Mouse (Mus musculus): ENCODE results near the gene Cela3b.
"Not testable (repeated sequence)": the region's sequence is repeated elsewhere in the genome, so short reads cannot be mapped to it uniquely, and the experiment has no call there.

Gene Cela3b

DNA sequence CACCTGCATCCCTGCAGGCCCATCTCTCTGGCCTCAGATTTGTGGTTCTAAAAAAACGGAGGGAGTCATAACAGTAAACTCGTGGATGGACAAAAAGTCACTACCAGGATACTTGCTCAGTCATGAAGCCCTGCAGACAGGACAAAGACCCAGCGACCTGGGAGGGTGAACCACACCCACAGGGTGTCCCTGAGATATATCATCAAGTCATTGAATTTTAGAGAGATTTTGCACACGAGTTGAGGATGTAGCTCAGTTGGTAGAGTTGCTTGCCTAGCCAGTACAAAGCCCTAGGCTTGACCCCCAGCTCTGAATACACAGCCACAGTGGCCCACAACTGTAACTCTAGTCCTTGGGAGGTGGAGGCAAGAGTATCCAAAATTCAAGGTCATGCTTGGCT lies 30.9 kb upstream of the Cela3b start:
- DNase-seq: no peak

DNA sequence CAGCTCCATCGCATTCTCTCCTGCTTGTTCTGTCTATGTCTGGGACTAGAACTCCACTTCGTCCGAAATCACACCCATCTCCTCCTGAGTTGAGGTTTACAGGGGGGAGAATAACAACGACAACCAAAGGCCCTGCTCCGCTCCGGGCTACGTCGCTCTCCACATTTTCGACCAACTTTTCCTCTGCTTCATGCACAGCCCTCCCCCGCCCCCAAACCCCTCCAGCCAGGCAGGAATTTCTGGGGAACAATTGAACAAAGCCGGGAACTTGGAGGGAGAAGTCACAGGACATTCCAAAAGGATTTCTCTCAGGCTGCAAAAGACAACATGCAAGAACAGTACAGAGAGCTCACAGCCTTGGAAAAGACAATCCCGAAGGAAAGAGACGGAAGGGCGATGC lies 30.3 kb upstream of the Cela3b start:
- no peak for DNase-seq

- DNase-seq: no peak
These were observed 28.5 kb upstream of the Cela3b start for GRCm38 (mm10) chr4:137458861-137459260.

DNA sequence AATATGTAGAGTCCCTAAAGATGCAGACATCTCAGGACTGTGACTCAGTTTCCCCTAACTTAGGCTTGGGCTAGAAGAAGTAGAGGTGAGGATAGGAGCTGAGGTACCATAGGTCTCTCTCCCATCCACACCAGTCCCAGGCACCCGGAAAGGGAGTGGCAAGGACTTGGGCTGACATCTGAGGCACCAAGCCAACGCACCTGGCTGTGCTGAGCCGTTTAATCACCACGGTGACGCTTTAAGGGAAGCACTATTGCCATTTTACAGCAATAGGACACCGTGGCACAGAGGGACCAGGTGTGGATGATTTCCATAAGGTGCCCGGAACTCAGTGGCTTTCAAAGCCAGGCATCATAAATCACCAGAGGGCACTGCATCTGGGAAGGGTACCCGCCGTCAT lies 28.0 kb upstream of the Cela3b start:
- DNase-seq: no peak

- DNase-seq: no peak
These were observed 27.0 kb upstream of the Cela3b start for GRCm38 (mm10) chr4:137457292-137457691.

- no peak for DNase-seq
These were observed 26.2 kb upstream of the Cela3b start for GRCm38 (mm10) chr4:137456581-137456980.

DNA sequence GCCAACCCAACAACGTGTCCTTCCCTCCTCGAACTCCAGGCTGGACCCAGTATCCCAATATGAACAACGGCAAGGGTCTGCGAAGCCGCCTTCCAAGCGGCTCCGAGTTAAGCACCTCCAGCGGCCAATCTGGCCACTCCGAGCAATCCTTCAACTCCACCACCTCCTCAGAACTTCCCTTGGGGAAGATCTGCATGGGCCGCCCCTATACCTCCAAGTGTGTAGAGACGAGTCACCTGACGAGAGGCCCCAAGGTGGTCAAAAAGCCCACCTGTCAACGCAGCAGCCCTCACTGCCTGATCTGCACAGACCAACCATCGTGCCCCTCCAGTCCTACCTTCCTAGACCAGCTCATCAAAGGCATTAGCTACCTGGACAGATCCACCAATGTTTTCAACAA lies 24.2 kb upstream of the Cela3b start:
- DNase-seq: no peak

- DNase-seq: no peak
These were observed 23.0 kb upstream of the Cela3b start, which contains the start of gene 1700013G24Rik for GRCm38 (mm10) chr4:137453234-137453767. TSS of gene 1700013G24Rik (plus strand) at chr4:137453284.

DNA sequence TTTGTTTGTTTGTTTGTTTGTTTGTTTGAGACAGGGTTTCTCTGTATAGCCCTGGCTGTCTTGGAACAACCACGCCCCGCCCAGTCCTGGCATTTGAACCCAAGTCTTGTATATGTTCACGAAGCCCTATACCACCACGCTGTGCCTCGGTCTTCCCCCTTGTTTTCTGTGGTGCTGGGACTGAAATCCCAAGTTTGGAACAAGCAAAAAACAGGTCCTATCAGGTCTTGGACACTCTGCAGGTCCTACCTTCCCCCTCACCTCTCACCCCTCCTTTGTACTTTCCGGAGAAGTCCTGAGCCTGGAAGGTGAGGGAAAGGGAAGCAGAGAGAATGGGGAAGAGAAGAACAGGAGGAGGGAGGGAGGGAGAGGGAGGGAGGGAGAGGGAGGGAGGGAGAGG lies 21.9 kb upstream of the Cela3b start:
- DNase-seq: no peak

DNA sequence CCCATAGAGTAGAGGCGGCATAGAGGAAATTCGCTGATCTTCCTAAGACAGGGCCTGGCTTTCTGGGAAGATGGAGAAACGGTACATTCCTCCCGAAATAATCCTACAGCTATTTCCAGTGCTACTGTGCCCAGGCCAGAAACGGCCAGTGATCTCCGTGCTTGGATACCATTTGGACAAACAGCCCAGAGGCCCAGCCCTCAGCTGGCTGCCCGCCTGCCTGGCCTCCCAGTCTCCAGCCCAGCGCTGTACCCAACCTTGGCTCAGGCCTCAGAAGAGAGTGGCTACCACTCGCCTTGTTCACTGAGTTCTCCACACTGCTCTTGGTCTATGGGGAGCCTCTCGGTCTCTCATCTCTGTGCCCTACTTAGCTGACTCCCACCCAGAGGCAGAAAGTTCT lies 19.4 kb upstream of the Cela3b start:
- DNase-seq: no peak

DNA sequence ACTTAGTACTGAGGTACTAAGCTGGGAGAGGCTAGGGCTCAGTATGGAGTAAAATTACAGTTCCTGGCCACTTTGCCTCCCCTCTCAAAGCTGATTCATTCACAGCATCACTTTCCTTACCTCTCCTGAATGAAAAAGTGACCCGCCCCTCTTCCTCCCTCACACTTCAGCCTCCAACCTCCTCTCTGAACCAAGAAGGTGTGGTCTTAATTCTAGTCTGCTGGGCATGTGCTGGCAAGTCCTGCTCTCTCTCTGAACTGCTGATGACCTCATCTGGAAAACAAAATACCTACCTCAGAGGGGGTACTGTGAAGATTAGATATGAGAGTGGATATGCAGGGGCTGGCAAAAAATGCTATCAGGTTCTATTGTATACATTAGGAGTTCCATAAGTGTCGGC lies 18.8 kb upstream of the Cela3b start:
- DNase-seq: no peak

GRCm38 (mm10) chr4:137448641-137449040 lies 18.3 kb upstream of the Cela3b start:
- DNase-seq: no peak

DNA sequence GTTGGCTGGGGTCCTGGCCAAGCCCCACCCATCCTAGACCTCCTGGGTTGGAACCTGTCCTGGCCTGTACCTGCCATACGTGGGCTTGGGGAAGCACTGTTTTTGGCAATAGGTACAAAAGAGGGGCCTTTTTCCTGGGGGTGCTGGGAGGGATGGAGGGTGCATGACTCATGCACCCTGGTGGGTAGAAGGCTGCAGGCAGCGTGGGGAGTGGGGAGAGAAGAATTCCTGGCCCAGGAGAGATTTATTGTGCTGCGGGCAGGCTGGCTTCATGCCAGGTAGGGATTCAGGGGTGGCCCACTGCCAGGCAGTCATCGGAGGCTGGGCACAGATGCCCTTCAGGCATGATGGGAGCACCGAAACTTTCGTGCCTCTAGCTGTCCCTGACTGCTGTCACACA lies 17.9 kb upstream of the Cela3b start:
- peak; percentile 49 for DNase-seq

- no peak for DNase-seq
These were observed 17.2 kb upstream of the Cela3b start for GRCm38 (mm10) chr4:137447363-137448196.

DNA sequence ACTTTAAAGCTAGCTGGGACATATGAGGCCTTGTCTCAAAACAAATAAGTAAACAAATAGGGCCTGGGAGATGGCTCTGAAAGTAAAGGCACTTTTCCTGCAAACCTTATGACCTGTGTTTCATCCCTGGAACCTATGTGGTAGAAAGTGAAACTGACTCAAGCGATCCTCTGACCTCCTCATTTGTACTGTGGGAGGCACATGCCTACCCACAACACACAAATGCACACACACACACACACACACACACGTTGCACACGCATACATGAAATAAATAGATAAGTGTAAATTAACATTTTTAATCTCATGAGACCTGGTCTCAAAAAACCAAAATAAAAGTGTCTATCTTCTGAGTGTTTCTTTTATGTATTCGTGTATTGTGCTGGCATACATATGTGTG lies 15.5 kb upstream of the Cela3b start:
- DNase-seq: no peak

- DNase-seq: peak; percentile 75
These were observed 13.3 kb upstream of the Cela3b start for GRCm38 (mm10) chr4:137443625-137444024.

- no peak for DNase-seq
These were observed 11.0 kb upstream of the Cela3b start for GRCm38 (mm10) chr4:137441332-137441731.

GRCm38 (mm10) chr4:137438842-137439241 lies 8.5 kb upstream of the Cela3b start:
- DNase-seq: no peak

DNA sequence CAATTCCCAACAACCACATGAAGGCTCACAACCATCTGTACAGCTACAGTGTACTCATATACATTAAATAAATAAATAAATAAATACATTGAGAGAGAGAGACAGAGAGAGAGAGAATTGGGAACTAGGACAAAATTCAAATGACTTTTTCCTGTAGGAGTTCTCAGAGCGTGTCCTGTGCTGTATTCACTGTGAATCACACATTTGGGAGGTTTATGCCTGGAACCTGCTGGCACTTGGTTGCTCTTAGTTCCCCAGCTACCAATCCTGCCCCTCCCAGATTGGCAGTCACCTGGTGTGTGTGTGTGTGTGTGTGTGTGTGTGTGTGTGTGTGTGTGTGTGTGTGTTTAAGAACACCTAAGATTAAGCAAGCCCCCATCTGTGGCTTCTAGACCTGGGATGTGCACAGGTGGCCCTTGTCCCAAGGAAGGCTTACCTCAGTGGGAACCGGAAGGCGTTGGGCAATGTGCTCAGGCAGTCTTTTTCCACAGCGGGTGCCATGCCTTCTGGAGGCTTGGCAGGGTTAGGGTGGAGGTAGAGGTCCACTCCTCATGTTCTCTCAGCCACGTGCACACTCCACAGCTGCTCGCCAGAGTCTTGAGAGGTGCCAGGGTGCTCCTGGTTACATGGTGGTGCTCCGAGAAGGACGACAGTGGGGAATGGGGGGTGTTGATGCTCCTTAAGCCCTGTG lies 6.8 kb upstream of the Cela3b start:
- DNase-seq: no peak

GRCm38 (mm10) chr4:137432700-137433550 lies 2.6 kb upstream of the Cela3b start:
- not testable (repeated sequence) for DNase-seq

GRCm38 (mm10) chr4:137417712-137418564 lies 12.4 kb downstream of the Cela3b start:
- DNase-seq: no peak

DNA sequence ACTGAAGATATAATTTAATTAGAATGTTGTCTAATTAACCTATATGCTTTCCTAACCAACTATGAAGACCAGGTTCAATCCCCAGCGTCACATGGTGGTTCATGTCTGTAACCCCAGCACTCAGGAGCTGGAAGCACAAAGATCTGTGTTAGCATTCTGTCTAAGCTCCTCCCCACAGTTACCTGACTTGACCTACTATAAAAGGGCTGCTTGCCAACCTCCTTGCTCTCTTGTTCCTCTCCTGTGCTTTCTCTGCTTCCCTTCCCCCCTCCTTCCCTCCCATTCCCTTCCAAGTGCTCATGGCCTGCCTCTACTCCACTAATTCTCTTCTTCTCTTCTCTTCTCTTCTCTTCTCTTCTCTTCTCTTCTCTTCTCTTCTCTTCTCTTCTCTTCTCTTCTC lies 15.4 kb downstream of the Cela3b start:
- no peak for DNase-seq

Data from retina, postnatal 1 day (tissue).